Mouse (Mus musculus) stomach, embryonic 15.5 days (tissue): ENCODE results near the gene Ddx11. TPM values are rescaled to one million over a fixed set of nuclear protein-coding genes. Genes with fewer than 3 reads are reported as not detected.

Experiments
- ATAC-seq: fragments of 200-750 bp; cut with Nextera tagmentation; 2 replicates; pipeline ENCODE4 v1.8.0; 2017; ENCODE audit warnings: low read depth, moderate number of reproducible peaks, moderate TSS enrichment; ENCODE audit not compliant: insufficient read depth, low FRiP score
- H3K27ac ChIP-seq: fragments of 300-500 bp; sonication (generic); 2 replicates; pipeline ENCODE4 v1.5.1; 2015; ENCODE audit warnings: mild to moderate bottlenecking, inconsistent platforms
- H3K27me3 ChIP-seq: fragments of 300-500 bp; sonication (generic); replicated peaks from 2 replicates; pipeline ENCODE4 v1.6.1; 2015; ENCODE audit warnings: inconsistent platforms
- H3K36me3 ChIP-seq: fragments of 300-500 bp; sonication (generic); 2 replicates; pipeline ENCODE4 v1.6.1; 2015; ENCODE audit warnings: inconsistent platforms
- H3K4me1 ChIP-seq: fragments of 300-500 bp; sonication (generic); 2 replicates; pipeline ENCODE4 v1.6.1; 2015; ENCODE audit warnings: inconsistent platforms
- H3K4me2 ChIP-seq: fragments of 300-500 bp; sonication (generic); 2 replicates; pipeline ENCODE4 v1.6.1; 2015; ENCODE audit warnings: mild to moderate bottlenecking, inconsistent platforms
- H3K4me3 ChIP-seq: fragments of 300-500 bp; sonication (generic); replicated peaks from 2 replicates; pipeline ENCODE4 v1.5.1; 2015; ENCODE audit warnings: inconsistent platforms
- H3K9ac ChIP-seq: fragments of 300-500 bp; sonication (generic); 2 replicates; pipeline ENCODE4 v1.6.1; 2015; ENCODE audit warnings: inconsistent platforms
- H3K9me3 ChIP-seq: fragments of 300-500 bp; sonication (generic); 2 replicates; pipeline ENCODE4 v1.6.1; 2016; ENCODE audit warnings: inconsistent platforms
- WGBS: fragments of 180-500 bp; shearing (Covaris S2); methylation state at CpG from one replicate; pipeline ENCODE4 v1.1.7; 2015; 5-methylcytosine and 5-hydroxymethylcytosine counted together
- polyA plus RNA-seq: library from polyadenylated mRNA; unstranded; fragments of >200 nt; fragmentation: Nextera tagmentation; extraction: Ambion mirVana; gene quantifications from 2 replicates; pipeline ENCODE4 v1.2.1, GENCODE M21; 2015

Ddx11 gene
- 17.3 and 21.9 TPM in 2 replicates for polyA plus RNA-seq

GRCm38 (mm10) chr17:66123066-66123815 lies at the start of gene Ddx11:
Ddx11 (plus strand) TSS chr17:66123520.
- no peaks in the 10 kb centered on the region for H3K27me3 ChIP-seq
- no peaks in the 10 kb centered on the region for H3K9me3 ChIP-seq
- peaks cover 25% of the 10 kb centered on the region for H3K36me3 ChIP-seq
- H3K9ac ChIP-seq: peak within 1 kb of the TSS; percentile 74
- H3K27ac ChIP-seq: peak within 1 kb of the TSS; percentile 95
- 4% methylated on average over 45 of the region's 45 CpGs for WGBS
- no peaks in the 10 kb centered on the region for H3K4me1 ChIP-seq
- H3K4me2 ChIP-seq: peak within 1 kb of the TSS; percentile 78
- ATAC-seq: peak; percentile 81
- H3K4me3 ChIP-seq: peak within 1 kb of the TSS; percentile 81

DNA sequence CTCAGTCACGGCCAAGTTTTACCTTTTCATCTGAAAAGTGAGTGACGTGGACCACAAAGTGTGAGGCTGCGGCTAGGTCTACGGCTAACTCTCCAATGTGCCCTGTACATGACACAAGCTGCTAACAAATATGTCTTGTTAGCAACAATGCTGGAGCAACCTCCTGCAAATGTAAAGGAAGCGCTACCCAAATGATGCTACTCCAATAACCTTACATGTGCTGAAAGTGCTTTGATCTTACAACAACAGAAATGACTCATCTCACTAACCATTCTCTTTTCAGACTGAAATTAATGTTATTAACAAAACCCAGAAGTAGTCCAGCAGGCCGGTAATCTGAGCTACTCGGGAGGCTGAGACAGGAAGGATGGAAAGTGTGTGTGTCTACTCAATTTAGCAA lies 49.3 kb upstream of the Ddx11 start:
- WGBS: 86% methylated on average over 7 of the region's 7 CpGs
- Histone ChIP-seq H3K9ac (no peak overlapping the region), H3K27ac (no peak overlapping the region), H3K4me2 (no peak overlapping the region), H3K9me3 (no peaks in the 10 kb centered on the region), H3K4me1 (no peaks in the 10 kb centered on the region), H3K27me3 (no peaks in the 10 kb centered on the region), H3K36me3 (no peaks in the 10 kb centered on the region), H3K4me3 (no peak overlapping the region)
- no peak for ATAC-seq

GRCm38 (mm10) chr17:66075827-66076173 lies 47.5 kb upstream of the Ddx11 start:
- WGBS: 4% methylated on average over 12 of the region's 12 CpGs
- H3K9me3 ChIP-seq: no peaks in the 10 kb centered on the region
- H3K27me3 ChIP-seq: no peaks in the 10 kb centered on the region
- no peaks in the 10 kb centered on the region for H3K4me1 ChIP-seq
- peak overlapping the region; percentile 99 for H3K4me3 ChIP-seq
- H3K27ac ChIP-seq: peak overlapping the region; percentile 91
- 0 out of 2 replicates have a peak, but pooled peaks cover 4% of the 10 kb centered on the region for H3K36me3 ChIP-seq
- no peak for ATAC-seq
- H3K9ac ChIP-seq: peak overlapping the region; percentile 74
- peak overlapping the region; percentile 80 for H3K4me2 ChIP-seq

DNA sequence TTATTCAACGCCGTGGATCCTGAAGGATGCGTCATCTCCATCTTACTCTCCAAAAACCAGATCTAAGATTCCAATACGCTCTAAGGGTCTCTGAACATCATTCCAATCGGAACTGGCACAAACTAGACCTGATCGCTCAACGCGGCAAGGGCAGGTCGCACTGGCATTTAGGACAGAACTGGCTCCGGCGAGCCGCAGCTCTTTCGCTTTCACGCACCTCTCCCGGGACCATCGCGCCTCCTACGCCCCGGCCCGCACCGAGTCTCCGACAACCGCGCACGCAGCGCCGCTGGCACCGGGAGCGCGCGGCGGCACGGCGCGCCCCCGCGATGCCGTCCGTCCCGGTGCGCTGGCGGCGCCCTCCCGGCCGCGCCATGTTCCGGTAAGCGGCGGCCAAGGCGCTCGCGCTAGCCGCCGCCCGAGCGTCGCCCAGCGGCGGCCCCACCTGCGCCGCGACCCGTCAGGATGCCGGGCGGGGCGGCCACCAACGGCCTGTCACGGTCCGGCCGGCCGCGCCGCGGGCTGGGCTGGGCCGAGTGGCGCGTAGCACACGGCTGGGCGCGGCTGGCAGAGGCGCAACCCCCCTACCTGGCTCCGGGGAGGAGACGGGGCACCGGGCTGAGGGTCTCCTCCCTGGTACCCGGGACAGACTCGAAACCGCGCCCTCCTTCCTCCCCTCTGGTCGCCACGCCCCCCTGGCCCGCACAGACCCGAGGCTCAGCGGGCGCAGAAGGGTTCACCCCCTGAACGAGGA lies 47.0 kb upstream of the Ddx11 start:
- ATAC-seq: peak; percentile 80
- under 1% methylated on average over 81 of the region's 95 CpGs for WGBS
- peak overlapping the region; percentile 91 for H3K27ac ChIP-seq
- H3K4me2 ChIP-seq: peak overlapping the region; percentile 80
- no peaks in the 10 kb centered on the region for H3K9me3 ChIP-seq
- no peaks in the 10 kb centered on the region for H3K27me3 ChIP-seq
- 0 out of 2 replicates have a peak, but pooled peaks cover 4% of the 10 kb centered on the region for H3K36me3 ChIP-seq
- peak overlapping the region; percentile 74 for H3K9ac ChIP-seq
- no peaks in the 10 kb centered on the region for H3K4me1 ChIP-seq
- H3K4me3 ChIP-seq: peak overlapping the region; percentile 99

GRCm38 (mm10) chr17:66076934-66077333 lies 46.4 kb upstream of the Ddx11 start, which contains the start of gene Ankrd12:
Ankrd12 (minus strand) TSS chr17:66077089.
- Histone ChIP-seq H3K27ac (peak within 1 kb of the TSS; percentile 91), H3K27me3 (no peaks in the 10 kb centered on the region), H3K9me3 (no peaks in the 10 kb centered on the region), H3K4me1 (no peaks in the 10 kb centered on the region), H3K4me2 (peak within 1 kb of the TSS; percentile 80), H3K36me3 (0 out of 2 replicates have a peak, but pooled peaks cover 4% of the 10 kb centered on the region), H3K4me3 (peak within 1 kb of the TSS; percentile 99), H3K9ac (peak within 1 kb of the TSS; percentile 74)
- ATAC-seq: peak; percentile 97
- WGBS: 2% methylated on average over 53 of the region's 53 CpGs

DNA sequence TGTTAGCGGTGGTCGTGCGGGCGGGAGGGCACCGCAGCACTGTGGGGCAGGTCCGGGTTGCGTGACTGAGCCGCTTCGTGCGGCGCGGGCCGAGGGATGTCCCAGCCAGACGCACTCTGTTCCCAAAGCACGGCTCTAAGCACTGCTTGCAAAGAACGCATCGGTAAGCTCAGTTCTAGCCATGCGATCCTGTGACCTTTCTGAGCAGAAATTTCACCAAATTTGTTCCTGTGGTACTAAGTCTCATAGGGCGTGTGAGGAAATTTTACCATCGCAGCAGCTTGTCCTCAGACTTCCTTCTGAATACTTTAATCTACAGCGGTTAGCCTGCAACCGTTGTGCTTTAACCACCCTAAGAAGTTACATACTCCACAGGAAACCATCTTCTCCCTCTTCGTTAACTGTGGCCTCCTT lies 45.9 kb upstream of the Ddx11 start:
- WGBS: under 1% methylated on average over 23 of the region's 23 CpGs
- Histone ChIP-seq H3K27me3 (no peaks in the 10 kb centered on the region), H3K4me1 (no peaks in the 10 kb centered on the region), H3K4me2 (peak overlapping the region; percentile 80), H3K36me3 (0 out of 2 replicates have a peak, but pooled peaks cover 4% of the 10 kb centered on the region), H3K27ac (peak overlapping the region; percentile 91), H3K4me3 (peak overlapping the region; percentile 99), H3K9me3 (no peaks in the 10 kb centered on the region), H3K9ac (peak overlapping the region; percentile 52)
- ATAC-seq: peak; percentile 63

GRCm38 (mm10) chr17:66084486-66084885 lies 38.8 kb upstream of the Ddx11 start:
- Histone ChIP-seq H3K4me3 (no peak overlapping the region), H3K27ac (no peak overlapping the region), H3K9ac (no peak overlapping the region), H3K27me3 (no peaks in the 10 kb centered on the region), H3K9me3 (no peaks in the 10 kb centered on the region), H3K36me3 (peaks cover 22% of the 10 kb centered on the region), H3K4me2 (no peak overlapping the region), H3K4me1 (no peaks in the 10 kb centered on the region)
- no peak for ATAC-seq
- WGBS: 68% methylated on average over 1 of the region's 1 CpGs

- no peak for ATAC-seq
- WGBS: 79% methylated on average over 1 of the region's 1 CpGs
- no peak overlapping the region for H3K4me2 ChIP-seq
- H3K4me3 ChIP-seq: no peak overlapping the region
- no peaks in the 10 kb centered on the region for H3K9me3 ChIP-seq
- no peak overlapping the region for H3K27ac ChIP-seq
- H3K4me1 ChIP-seq: no peaks in the 10 kb centered on the region
- peaks cover 22% of the 10 kb centered on the region for H3K36me3 ChIP-seq
- no peaks in the 10 kb centered on the region for H3K27me3 ChIP-seq
- no peak overlapping the region for H3K9ac ChIP-seq
These were observed 38.3 kb upstream of the Ddx11 start for GRCm38 (mm10) chr17:66085038-66085437.

- Histone ChIP-seq H3K4me2 (no peak overlapping the region), H3K27me3 (no peaks in the 10 kb centered on the region), H3K27ac (no peak overlapping the region), H3K4me3 (no peak overlapping the region), H3K9ac (no peak overlapping the region), H3K9me3 (no peaks in the 10 kb centered on the region), H3K36me3 (peaks cover 17% of the 10 kb centered on the region; the same call in 1 of the 2 replicates), H3K4me1 (no peaks in the 10 kb centered on the region)
- ATAC-seq: no peak
These were observed 33.1 kb upstream of the Ddx11 start for GRCm38 (mm10) chr17:66090251-66090650.

DNA sequence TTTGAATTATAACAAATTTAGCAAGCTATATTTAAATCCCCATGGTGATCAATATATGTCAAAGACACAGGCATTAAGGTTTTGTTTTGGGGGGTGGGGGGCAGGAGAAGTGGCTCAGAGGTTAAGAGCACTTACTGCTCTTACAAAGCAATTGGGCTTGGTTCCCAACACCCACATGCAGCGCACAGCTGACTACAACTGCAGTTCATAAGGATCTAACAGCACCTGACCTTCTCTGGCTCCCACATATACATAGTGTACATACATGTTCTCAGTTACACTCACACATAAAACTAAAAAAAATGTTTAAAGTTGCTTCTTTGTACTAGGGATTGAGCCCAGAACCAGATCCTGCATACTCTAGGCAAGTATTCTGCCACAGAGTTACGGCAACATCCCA lies 31.9 kb upstream of the Ddx11 start:
- peaks cover 15% of the 10 kb centered on the region; the same call in 1 of the 2 replicates for H3K36me3 ChIP-seq
- H3K27ac ChIP-seq: no peak overlapping the region
- 81% methylated on average over 2 of the region's 2 CpGs for WGBS
- ATAC-seq: no peak
- H3K4me2 ChIP-seq: no peak overlapping the region
- no peak overlapping the region for H3K4me3 ChIP-seq
- no peak overlapping the region for H3K9ac ChIP-seq
- H3K4me1 ChIP-seq: no peaks in the 10 kb centered on the region
- no peaks in the 10 kb centered on the region for H3K27me3 ChIP-seq
- H3K9me3 ChIP-seq: no peaks in the 10 kb centered on the region

DNA sequence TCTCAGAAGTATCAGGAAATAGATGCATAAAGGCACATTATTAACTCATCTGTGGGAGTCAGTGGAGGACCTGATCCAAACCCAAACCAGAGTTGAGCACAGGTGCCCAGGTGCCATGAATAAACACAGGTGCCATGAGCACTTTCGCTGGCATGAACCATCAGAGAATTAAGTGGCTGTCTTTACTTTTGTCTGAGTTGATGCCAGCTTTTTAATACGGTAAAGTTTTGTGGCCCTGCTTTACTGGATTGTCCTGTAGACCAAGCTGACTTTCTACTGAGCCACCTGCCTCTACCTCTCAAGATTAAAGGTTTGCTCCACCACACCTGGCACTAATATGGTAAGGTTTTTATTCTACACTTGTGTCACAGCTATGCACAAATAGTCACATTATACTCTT lies 31.3 kb upstream of the Ddx11 start:
- no peaks in the 10 kb centered on the region for H3K27me3 ChIP-seq
- no peak for ATAC-seq
- WGBS: 88% methylated on average over 2 of the region's 2 CpGs
- H3K9me3 ChIP-seq: no peaks in the 10 kb centered on the region
- H3K4me2 ChIP-seq: no peak overlapping the region
- no peaks in the 10 kb centered on the region for H3K4me1 ChIP-seq
- no peak overlapping the region for H3K4me3 ChIP-seq
- H3K36me3 ChIP-seq: peaks cover 14% of the 10 kb centered on the region; the same call in 1 of the 2 replicates
- H3K9ac ChIP-seq: no peak overlapping the region
- no peak overlapping the region for H3K27ac ChIP-seq

GRCm38 (mm10) chr17:66092664-66093063 lies 30.7 kb upstream of the Ddx11 start:
- no peaks in the 10 kb centered on the region for H3K9me3 ChIP-seq
- WGBS: 57% methylated on average over 3 of the region's 3 CpGs
- no peak overlapping the region for H3K4me3 ChIP-seq
- no peak overlapping the region for H3K9ac ChIP-seq
- H3K4me1 ChIP-seq: no peaks in the 10 kb centered on the region
- no peaks in the 10 kb centered on the region for H3K27me3 ChIP-seq
- ATAC-seq: no peak
- no peak overlapping the region for H3K27ac ChIP-seq
- H3K36me3 ChIP-seq: peaks cover 10% of the 10 kb centered on the region; the same call in 1 of the 2 replicates
- no peak overlapping the region for H3K4me2 ChIP-seq
